Mouse (Mus musculus) frontal cortex, adult (tissue): ENCODE data around the gene Cyb561a3.
A peak's percentile ranks its signal among the peaks of the same experiment; 100 is the strongest.
"Not testable (repeated sequence)": the region's sequence is repeated elsewhere in the genome, so short reads cannot be mapped to it uniquely, and the experiment has no call there.

Experiments
- ATAC-seq: cut with Nextera tagmentation; 2 replicates; pipeline ENCODE4 v1.9.2; 2017; ENCODE audit warnings: mild to moderate bottlenecking, moderate library complexity, mixed read lengths; ENCODE audit not compliant: low TSS enrichment

Gene Cyb561a3

GRCm38 (mm10) chr19:10576690-10577561 lies at the start of gene Cyb561a3, which contains the start of gene Tmem138:
Gene Cyb561a3, plus strand, starts transcription at chr19:10577172.
Gene Tmem138, minus strand, starts transcription at chr19:10577362.
- peak; percentile 97 for ATAC-seq

GRCm38 (mm10) chr19:10530082-10530481 lies 46.9 kb upstream of the Cyb561a3 start:
- ATAC-seq: no peak

DNA sequence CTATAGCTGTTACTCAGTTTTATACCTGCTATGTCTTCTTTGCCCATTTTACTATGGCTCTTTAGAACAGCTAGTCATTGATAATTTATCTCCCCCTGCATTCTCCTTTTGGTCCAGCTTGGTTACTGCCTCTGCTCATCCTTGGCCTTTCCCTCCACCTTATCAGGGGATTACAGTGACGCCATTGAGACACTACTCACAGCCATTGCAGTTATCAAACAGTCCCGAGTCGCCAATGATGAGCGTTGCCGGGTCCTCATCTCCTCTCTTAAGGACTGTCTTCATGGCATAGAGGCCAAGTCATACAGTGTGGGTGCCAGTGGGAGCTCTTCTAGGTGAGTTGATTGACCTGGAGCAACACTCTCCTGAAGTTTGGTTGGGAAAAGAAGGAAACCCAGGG lies 37.5 kb upstream of the Cyb561a3 start:
- ATAC-seq: no peak

- ATAC-seq: peak; percentile 98
Measured at GRCm38 (mm10) chr19:10555624-10556510, 21.1 kb upstream of the Cyb561a3 start, which contains the start of gene Tmem216. Gene Tmem216, minus strand, starts transcription at chr19:10556238.

DNA sequence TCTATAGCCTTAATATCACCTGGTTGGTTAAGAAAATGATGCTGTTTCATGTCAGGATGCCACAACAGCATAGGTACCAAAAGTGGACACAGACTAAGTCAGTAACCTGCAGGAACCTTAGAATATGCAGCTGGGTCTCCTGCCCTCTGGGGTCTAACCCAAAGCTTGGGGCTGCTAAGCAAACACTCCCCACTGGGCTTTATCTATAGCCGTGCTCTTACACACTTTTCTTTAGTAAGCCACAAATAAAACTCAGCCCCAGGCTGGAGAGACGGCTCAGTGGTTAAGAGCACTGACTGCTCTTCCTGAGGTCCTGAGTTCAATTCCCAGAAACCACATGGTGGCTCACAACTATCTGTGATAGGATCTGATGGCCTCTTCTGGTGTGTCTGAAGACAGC lies 20.0 kb upstream of the Cyb561a3 start:
- ATAC-seq: no peak

GRCm38 (mm10) chr19:10557430-10557829 lies 19.5 kb upstream of the Cyb561a3 start:
- ATAC-seq: no peak

- not testable (repeated sequence) for ATAC-seq
Measured at GRCm38 (mm10) chr19:10557837-10558375, 19.1 kb upstream of the Cyb561a3 start.

GRCm38 (mm10) chr19:10560108-10560507 lies 16.9 kb upstream of the Cyb561a3 start:
- no peak for ATAC-seq

- no peak for ATAC-seq
Measured at GRCm38 (mm10) chr19:10561558-10562314, 15.2 kb upstream of the Cyb561a3 start.

GRCm38 (mm10) chr19:10562351-10562750 lies 14.6 kb upstream of the Cyb561a3 start:
- ATAC-seq: no peak

DNA sequence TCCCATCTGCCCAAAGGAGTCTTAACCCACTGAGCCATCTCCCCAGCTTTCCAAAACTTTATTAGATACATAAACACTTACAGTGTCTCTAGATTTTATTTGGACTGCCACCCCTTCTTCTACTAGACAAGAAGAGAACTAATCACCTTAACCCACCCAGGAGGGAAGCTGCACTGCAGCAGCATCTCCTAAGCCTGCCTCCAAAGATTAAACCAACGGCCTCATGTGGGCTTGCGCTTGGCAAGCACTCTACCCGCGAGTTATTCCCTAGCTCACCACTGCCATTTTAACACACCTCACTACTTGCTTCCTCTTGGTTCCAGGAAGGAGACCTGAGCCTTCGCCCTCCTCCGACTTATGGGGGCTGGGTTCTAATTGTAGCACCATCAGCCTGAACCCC lies 12.7 kb upstream of the Cyb561a3 start:
- no peak for ATAC-seq

GRCm38 (mm10) chr19:10565217-10565616 lies 11.8 kb upstream of the Cyb561a3 start:
- no peak for ATAC-seq

- ATAC-seq: no peak
Measured at GRCm38 (mm10) chr19:10569627-10570026, 7.3 kb upstream of the Cyb561a3 start.

DNA sequence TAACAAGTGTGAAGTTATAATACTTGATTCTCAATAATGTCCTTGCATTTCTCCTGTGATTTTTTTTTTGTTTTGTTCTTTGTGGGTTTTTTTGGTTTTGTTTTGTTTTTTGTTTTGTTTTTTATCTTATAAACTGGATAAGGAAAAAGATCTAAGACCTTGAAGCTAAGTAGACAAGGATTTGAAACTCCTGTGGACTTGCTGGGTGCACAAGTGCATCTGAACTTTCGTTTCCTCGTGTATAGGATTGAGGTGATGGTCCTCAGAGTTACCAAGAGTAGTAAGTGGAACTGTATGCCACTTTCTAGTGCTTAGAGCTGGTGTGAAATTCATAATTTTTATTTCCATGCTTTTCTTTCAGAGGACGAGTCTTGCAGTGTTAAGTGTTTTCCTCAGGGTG lies 3.1 kb downstream of the Cyb561a3 start:
- ATAC-seq: no peak

DNA sequence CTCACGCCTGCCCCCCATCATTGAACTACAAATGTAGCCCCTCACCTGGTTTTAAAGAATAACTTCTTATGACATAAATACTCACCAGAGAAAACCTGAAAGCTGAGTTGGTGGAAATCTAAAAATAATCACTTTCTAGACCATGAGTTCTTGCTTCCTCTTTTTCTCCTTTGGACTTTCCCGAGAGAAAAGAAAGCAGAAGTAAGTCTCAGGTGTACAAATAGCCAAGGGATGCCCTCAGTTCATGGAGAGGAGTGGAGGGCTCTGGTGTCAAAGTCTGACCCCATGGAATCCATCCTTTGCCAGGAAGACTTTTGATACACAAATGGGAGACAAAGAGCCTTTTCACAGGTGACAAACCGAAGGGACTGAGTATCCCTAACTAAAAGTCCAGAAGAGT lies 3.8 kb downstream of the Cyb561a3 start:
- no peak for ATAC-seq

DNA sequence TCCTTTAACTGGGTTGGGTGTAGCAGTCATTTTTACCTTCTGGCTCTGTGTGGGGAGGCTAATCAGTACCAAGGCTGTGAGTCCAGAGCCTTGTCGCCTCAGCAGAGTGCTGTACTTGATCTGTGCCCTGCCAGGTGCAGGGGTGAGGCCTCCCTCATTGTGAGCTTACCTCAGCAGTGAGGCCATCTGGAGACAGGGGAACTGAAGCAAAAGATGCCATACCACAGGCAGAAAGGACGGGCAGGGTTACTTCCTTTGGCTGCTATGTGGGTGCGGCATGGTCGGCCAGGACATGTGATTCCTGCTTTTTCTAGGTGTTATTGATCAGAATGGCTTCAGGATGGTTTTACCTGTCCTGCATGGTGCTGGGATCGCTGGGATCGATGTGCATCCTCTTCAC lies 5.0 kb downstream of the Cyb561a3 start:
- no peak for ATAC-seq

- ATAC-seq: no peak
Measured at GRCm38 (mm10) chr19:10583550-10584146, 6.7 kb downstream of the Cyb561a3 start.

DNA sequence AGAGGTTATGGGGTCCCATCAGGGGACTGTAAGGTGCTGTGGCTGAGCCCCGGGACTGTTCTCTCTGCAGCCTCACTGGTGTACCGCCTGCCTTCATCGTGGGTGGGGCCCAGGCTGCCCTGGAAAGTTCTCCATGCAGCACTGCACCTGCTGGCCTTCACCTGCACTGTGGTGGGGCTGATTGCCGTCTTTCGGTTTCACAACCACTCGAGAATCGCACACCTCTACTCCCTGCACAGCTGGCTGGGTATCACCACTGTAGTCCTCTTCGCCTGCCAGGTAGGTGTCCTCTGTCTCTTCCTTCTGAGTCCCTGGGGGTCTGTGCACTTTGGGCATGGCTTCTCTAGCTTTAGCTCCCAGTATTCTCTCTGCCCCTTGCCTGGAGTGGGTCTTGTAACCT lies 8.1 kb downstream of the Cyb561a3 start:
- no peak for ATAC-seq

GRCm38 (mm10) chr19:10587231-10587630 lies 10.3 kb downstream of the Cyb561a3 start:
- ATAC-seq: no peak

GRCm38 (mm10) chr19:10589127-10589857 lies 12.3 kb downstream of the Cyb561a3 start:
- ATAC-seq: no peak
